Mouse (Mus musculus): ENCODE measurements around the gene Etnk1. TPM values are rescaled to one million over a fixed set of nuclear protein-coding genes. Genes with fewer than 3 reads are reported as not detected.
"Not testable (repeated sequence)": the region's sequence is repeated elsewhere in the genome, so short reads cannot be mapped to it uniquely, and the experiment has no call there.

Gene Etnk1
- total RNA-seq, 2 experiments from 2014 or later, result 26.9 to 28.9 TPM

DNA sequence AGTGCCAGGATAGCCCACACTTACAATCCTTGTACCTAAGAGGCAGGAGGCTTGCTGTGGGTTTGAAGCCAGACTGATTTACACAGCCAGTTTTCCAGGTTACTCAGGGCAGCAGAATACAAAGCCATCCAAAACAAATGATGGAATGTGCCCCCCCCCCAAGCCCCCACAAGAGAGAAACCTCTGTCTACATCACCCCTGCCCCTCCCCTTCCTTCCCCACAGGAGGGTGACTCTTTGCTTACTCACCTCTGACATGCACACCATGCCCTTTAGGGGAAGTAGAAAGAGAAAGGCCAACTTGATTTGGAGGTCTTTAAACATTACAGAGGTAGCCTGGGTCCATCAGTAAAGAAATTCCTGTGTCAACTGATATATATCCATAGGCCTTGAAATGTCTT lies 18.2 kb upstream of the Etnk1 start:
- intact Hi-C loops (cut with DNase I), result no loop called here
- DNase-seq, result no peak

DNA sequence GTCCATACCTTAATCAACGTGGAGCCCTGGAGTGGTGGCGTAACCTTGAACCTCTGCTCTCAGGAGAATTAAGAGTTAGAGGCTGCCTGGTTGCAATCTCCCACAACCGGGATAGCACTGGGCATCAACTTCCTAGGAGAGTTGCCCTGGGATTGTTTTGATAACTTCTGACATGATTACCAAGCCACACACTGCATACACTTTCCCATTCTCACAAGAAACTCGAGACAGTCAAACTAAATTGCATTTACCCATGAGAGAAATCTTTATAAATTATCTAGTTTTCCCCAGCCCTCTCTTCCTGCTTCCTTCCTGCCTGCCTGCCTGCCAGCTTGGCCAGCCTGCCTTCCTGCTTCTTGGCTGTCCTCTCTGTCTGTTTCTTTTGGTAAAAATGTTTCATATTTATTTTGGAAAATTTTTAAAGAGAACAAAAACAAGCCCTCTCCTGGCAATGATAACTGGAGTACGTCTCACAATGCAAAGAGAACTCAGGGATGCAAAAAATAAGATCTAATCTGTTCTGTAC lies 17.2 kb upstream of the Etnk1 start:
- no peak for DNase-seq
- intact Hi-C loops (cut with DNase I), result no loop called here

DNA sequence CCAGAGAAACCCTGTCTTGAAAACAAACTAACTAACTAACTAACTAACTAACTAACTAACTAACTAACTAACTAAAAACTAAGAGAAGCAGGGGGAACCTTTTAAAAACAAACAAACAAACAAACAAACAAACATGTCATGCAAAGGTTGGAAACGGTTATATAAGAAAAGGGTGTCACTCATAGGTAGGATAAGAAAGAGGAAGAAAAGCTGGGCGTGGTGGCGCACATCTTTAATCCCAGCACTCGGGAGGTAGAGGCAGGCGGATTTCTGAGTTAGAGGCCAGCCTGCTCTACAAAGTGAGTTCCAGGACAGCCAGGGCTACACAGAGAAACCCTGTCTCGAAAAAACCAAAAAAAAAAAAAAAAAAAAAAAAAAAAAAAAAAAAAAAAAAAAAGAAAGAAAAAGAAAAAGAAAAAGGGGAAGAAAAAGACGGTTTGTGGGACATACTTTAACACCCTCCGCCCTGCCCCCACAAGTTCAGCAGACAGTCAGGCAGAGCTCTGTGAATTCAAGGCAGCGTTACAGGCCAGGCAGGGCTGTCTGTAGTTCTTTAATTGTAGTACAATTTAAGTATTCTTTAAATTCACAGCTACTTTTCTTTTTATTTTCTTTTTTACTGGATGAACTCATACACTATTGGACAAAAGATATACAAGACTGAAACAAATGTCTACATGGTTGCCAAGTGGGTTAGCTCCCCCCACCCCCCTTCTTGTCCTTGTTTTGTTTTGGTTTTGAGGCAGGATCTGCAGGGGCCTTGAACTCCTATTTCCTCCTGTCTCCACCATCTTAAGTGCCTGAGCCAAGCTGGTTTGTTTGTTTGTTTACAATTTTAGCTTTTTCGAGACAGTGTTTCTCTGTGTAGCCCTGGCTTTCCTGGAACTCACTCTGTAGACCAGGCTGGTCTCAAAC lies 15.7 kb upstream of the Etnk1 start:
- DNase-seq; intact Hi-C loops (cut with DNase I): not testable (repeated sequence)

DNA sequence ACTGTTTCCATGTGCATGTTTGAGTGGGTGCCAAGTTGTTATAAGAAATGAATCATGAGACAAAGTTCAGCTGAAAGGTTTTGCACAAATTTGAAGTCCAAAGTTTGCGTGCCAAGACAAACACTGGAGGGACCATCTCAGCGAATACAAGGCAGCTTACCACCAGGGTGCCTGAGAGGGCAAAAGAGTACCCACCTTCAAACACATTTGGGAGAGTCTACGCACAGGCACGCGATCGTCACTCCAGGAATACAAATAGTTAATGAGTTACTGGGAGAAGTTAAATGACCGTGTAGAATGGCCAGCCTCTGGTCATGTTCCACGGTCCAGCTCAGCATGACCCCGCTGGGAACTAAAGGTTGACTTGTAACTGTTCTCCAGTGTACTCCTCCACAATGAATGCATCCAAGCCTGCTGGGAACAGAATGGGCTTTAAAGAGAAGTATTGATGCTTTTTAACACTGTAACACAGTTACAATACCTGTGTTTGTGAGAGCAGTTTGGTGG lies 14.6 kb upstream of the Etnk1 start:
- intact Hi-C loops (cut with DNase I), result no loop called here
- no peak for DNase-seq

DNA sequence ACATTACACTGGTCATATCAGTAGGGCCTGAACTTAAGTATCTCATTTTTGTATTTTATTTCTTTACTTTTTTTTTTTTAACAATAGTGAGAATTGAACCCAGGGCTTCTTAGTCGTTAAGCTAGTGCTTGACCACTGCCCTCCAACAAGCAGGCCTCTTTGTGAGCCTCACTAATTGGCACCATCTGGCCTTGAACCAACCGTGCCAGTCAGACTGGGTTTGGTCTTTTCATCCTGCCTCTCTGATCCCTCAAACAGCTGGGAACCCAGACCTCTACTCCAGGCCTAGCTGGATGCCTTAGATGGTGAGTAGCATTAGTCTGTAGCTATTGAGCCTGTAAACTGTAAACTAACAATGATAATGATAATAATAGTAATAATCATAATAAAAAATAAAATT lies 13.9 kb upstream of the Etnk1 start:
- DNase-seq, result no peak
- intact Hi-C loops (cut with DNase I), result no loop called here

DNA sequence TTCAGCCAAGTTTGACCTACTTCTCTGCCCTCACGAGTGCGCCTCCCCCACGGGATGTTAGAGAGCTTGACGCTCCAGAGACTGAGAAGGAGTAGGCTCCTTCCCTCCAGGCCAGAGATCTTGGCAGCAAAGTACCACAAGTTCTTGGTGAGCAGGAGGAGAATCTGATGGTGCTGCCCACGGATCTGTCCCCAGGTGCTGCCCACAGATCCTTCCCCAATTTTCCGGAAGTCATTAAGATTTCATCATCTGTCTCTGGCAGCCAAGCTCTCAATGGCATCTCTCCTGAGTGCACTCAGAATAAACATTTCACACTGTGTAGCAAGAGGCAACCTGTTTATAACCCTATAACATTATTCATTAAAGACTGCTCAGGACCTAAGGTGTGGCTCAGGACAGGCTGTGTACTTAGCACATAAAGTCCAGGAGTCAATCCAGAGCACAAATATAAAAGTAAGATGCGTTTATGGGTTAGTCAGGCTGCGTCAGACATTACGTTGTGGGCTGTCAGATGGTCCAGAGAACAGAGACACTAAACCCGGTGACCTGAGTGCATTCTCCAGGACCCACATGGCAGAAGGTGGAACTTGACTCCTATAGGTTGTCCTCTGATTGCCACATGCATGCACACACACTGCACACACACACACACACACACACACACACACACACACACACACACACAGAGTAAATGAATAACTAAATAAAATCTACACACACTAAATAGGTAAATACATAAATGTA lies 13.1 kb upstream of the Etnk1 start:
- DNase-seq, result no peak
- intact Hi-C loops (cut with DNase I), result no loop called here

DNA sequence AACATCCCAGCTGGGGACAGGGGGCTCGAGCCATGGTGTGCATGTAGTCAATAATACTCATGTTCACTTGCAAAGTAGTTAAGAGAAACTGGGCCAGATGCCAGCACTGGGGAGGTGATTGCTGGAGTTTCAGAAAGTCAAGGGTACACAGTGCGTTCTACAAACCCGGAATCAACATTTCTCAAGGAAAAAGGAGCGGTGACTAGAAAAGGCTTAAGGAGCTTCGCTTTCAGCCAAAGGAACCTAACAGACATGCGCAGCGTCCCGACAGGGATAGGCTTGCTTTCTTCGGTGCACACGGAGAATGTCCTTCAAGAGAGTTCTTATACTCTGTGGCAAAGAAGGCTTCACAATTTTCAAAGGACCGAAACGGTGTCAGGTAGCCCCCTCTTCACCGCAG lies 12.1 kb upstream of the Etnk1 start:
- DNase-seq, result no peak
- intact Hi-C loops (cut with DNase I), result no loop called here

DNA sequence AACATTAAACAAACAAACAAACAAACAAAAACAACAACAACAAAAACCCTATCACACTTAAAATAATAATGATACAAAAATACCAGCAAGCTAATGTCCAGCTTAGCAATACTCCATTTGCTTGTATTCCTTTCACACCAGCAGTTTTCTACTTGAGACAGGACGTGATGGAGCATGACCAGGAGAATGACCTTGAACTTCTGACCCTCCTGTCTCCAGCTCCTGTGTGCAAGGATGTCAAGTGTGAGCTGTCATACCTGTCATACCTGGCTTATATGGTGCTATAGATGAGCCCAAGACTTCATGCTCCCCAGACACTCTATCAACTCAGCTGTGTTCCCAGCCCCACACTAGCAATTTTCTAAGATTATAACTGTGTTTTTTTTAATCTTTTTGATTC lies 11.0 kb upstream of the Etnk1 start:
- DNase-seq, result no peak
- intact Hi-C loops (cut with DNase I), result no loop called here

DNA sequence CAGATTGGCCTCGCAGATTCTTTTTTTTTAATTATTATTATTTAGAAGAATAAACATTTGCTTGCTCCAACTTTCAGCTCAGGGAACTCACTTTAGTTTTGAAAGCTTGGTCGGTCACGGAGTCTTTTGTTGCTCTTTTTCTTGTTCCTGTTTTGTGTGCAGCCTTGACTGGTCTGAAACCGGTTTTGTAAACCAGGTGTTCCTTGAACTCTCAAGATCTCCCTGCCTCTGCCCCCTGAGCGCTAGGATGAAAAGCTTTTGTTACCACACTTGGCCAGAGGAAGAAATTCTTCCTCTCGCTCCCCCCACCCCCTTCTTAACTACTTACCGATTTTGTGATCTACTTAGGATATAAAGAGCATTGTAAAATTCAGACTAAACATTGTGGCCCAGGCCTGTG lies 10.3 kb upstream of the Etnk1 start:
- no peak for DNase-seq

DNA sequence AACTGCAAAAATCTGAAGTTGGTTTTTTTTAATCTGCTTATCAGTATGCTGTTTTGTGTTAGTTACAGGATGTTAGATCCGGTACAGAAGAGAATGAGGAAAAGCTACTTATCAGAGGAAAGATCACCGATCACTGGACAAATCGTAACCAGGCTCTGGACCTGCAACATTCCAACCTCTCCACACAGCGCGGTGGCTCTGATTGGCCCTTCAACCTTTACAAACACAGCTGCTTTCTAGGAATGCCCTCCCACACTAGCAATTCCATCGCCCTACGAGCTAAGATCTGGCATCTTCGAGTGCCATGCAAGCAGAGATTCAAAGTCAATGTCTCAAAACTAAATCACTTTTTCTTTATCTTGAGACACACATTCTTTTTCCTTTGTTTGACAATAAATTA lies 9.6 kb upstream of the Etnk1 start:
- intact Hi-C loops (cut with DNase I), result no loop called here
- no peak for DNase-seq

More for the DNA sequence above, 10.3 kb upstream of the Etnk1 start:
- intact Hi-C loops (cut with DNase I), result no loop called here

DNA sequence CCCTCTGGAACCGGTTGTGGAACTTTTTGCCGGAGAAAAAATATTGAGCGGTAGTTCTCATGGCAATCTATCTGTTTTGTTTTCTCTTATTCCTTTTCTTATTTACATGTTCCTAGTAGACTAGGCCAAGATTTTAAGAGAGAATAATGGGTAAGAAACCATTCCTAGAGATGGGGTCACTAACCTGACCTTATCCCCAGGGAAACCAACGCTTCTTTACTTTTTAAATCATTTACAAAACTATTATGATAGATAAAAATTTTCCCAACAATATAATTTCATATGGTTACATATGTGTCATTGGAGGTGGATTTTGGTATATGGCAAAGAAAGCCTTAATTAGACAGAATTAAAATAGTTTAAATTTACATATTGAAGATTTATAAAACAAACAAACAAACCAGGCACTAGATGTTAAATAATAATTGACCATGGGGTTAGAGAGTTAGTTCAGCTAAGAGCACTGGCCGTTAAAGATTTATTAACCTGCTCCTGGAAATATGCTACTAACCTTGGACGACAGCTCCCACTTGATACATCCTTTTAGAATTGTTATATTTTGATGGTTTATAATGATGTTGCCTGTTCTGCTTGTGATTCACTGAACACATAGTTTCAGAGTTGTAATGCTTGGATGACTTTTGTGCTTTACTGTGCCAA lies 6.3 kb upstream of the Etnk1 start:
- no peak for DNase-seq
- intact Hi-C loops (cut with DNase I), result no loop called here

DNA sequence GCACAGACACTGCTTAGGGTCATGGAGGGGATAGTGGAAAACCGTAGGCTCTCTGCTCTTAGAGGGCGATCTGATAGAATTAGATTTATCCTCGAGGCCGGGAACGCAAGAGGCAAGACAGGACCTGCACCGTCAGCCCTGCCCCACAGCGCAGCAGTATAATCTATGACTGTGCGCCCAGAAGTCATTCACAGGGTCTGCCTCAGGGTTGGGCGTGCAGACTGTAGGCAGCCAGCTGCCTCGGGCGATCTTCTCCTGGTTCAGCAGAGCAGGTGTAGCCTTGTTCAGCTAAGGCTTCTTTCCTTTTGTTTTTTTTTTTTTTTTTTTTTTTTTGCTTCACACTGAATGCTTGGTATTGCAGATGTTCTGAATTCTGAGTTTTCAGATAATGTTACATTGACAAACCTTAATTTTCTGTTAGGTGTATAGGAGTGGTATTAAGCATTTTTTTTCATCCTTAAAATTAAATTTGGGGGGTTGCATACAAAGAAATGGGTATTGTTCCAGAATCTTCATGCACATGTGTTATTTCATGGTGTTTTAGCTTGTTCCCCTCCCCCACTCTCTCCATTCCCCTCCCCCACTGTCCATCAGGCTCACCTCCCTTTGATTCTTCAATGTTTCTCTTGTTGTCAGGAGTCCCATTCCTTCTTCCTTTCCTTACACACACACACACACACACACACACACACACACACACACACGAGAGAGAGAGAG lies 4.7 kb upstream of the Etnk1 start:
- DNase-seq, result no peak
- intact Hi-C loops (cut with DNase I), result no loop called here

DNA sequence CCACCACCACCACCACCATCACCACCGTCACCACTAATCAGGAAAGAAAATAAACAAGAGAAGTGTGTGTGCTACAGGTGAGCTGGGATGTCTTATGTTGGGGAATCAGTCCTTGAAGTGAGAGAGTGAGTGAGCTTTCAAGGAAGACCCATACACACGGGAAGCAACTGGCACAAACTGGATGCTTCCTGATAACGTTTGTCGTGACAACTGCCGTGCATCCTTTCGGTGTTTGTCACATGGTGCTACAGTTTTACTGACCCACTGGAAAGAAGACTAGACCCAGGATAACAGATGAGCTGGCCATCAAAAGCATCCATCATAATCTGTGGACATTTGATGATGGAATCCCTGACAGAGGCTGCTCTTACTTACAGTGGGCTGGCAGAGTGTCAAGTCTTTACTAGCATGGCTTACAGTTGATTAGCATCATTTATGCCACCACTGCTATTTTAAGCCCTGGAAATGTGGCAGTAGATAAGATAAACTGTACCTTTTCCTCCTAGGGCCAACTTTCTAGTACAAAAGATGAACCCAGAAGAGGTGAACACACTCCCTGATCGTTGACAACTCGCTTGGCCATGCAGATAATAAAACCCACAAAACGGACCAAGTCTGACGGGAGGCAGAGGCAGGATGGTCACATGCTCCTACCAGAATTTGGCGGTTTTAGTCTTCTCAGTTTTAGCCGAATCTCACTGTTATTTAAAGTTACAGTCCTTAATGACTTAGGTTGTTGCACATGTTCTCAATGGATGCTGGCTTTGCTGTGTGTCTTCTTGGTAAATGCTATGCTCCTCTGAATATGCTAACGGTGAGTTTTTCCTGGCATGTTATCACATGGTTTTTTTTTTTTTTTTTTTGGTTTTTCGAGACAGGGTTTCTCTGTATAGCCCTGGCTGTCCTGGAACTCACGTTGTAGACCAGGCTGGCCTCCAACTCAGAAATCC lies 2.8 kb upstream of the Etnk1 start:
- intact Hi-C loops (cut with DNase I), result no loop called here

DNA sequence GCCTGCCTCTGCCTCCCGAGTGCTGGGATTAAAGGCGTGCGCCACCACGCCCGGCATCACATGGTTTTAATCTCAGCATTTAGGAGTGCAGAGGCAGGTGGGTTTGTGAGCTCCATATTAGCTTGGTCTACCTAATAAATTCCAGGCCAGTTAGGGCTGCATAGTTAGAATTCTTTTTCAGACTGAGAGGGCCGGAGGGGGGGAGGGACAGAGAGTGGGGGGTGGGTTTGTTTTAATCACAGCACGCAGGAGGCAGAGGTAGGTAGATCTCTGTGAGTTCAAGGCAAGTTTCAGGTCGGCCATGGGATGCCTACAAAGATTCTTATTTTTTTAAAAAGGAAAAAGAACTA lies 2.1 kb upstream of the Etnk1 start:
- intact Hi-C loops (cut with DNase I), result no loop called here
- DNase-seq, result no peak

More for the DNA sequence above, 2.8 kb upstream of the Etnk1 start:
- no peak for DNase-seq

DNA sequence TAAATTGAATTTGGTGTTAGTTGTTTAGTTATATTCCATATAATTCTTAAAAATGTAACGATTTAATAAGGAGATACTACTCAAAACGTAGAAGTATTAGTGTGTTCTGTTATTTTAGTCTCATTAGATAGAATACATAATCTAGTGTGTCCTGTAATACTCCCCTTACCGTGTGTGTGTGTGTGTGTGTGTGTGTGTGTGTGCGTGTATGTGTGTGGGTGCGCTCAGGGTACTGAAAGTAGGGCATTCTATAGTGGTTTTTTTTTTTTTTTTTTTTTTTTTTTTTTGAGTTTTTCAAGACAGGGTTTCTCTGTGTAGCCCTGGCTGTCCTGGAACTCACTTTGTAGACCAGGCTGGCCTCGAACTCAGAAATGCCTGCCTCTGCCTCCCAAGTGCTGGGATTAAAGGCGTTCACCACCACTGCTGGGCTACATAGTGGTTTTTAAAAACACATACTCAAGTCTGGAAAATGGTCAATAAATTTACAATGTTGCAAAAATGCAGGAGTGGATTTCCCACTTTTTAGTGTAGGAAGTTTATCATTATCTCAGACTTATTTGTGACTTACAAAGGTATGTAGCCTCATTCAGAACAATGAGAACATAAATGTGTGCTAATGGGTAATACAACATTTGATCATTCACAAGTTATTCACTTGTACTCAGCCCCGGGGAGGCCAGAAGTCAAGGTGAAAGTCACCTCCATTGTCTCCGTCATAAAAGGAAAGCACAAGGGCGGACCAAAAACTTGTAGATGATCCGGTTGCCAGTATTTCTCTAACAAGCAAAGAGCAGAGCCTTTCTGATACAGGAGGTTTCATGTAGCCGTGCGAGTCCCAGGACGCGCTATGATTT lies 1.4 kb upstream of the Etnk1 start:
- intact Hi-C loops (cut with DNase I), result loop anchor here (1.0 kb wide), 1 partner anchor 65 kb away; the partner anchor contains the start of gene C2cd5
- DNase-seq, result no peak

DNA sequence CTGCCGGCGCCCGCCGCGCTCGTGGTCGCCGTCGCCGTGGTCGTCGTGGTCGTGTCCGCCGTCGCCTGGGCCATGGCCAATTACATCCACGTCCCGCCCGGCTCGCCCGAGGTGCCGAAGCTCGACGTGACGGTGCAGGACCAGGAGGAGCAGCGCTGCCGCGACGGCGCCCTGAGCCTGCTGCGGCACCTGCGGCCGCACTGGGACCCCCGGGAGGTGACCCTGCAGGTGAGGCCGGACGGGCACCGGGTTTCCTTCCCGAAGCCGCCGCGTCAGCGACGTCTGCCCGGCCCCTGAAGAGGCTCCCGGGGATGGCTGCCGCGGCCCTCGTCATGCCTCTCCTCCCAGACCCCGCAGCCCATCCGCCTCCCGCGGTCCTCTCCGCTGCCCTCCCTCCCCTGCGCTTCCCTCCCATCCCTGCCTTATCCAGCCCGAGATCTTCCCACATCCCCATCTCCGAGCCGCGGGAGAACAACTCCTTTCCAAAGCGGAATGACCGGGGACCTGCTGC lies 443 bp downstream of the Etnk1 start:
- DNase-seq, result peak in 1 of 2 experiments; percentile 53

DNA sequence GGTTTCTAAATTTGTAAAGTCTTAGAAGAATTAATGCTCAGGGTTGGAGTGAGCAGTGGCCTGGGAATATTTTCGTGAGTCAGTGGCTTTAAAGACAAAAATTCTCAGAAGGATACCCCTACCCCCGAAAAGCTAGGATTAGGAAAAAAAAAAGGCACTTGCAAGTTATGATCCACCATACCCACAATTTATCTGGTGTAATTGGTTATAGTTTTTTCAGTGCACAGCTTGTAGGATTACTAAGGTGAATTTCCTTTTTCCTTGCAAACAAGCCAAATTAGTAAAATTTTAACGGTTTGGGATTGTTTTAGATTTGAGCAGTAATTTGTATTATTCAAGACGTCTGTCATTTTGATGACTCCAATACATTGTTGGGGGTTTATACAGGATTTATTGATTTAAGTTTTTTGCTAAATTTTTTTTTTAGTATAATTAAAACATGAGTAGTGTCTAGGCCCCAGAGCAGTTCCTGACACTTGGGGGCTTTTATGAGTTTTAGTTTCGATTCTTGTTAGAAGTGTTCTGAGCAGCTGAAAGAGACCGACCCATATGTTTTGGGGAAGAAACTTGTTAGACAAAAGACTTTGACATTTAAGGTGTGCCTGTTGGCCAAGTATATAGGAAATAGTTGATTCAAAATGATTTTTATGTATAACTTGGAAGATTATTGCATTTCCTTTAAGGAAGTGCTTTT lies 1.1 kb downstream of the Etnk1 start:
- intact Hi-C loops (cut with DNase I), result no loop called here
- no peak for DNase-seq

More for the DNA sequence above, 443 bp downstream of the Etnk1 start:
- intact Hi-C loops (cut with DNase I), result no loop called here

Data from heart, postnatal 14 days (tissue).